In genomic region chr11:94161867-94162581, GRCm38 (mm10) we compare ENCODE assay signal across 10 mouse cellular contexts. TPM values are rescaled to one million over a fixed set of nuclear protein-coding genes. Genes with fewer than 3 reads are reported as not detected.
DNase-seq lines count a peak whose midpoint lies in the region; ATAC-seq lines count a peak whose summit lies in the region.
"Had no signal": no experiment of that assay in that cellular context is flagged by ENCODE, and none has a peak within 500 bp of the region (broad histone marks: within the 10 kb centered on the region; RNA-seq: fewer than 3 reads in every experiment).

No protein-coding gene starts in this region.

- H3K9ac ChIP-seq in kidney, embryonic 14.5 days (ENCODE audit: low read depth, low read length), result no peak overlapping the region
- no peak overlapping the region for H3K9ac ChIP-seq in embryonic facial prominence, embryonic 14.5 days (ENCODE audit: low read depth, low read length)
- H3K9ac ChIP-seq in intestine, embryonic 16.5 days (ENCODE audit: low read depth, low read length), result peak overlapping the region; percentile 41; the same call in 1 of the 2 replicates
- no peak overlapping the region for H3K9ac ChIP-seq in midbrain, embryonic 14.5 days (replicated peaks; ENCODE audit: low read length)
- H3K9ac ChIP-seq: embryonic facial prominence, embryonic 13.5 days; lung, embryonic 15.5 days had no signal

- H3K4me3 ChIP-seq in kidney, embryonic 14.5 days (ENCODE audit: low read length), result no peak overlapping the region
- H3K4me3 ChIP-seq in embryonic facial prominence, embryonic 14.5 days (ENCODE audit: low read depth, low read length), result no peak overlapping the region
- H3K4me3 ChIP-seq in intestine, embryonic 16.5 days (ENCODE audit: low read length), result no peak overlapping the region
- H3K4me3 ChIP-seq in midbrain, embryonic 14.5 days (replicated peaks; ENCODE audit: low read depth, low read length), result no peak overlapping the region
- H3K4me3 ChIP-seq: embryonic facial prominence, embryonic 13.5 days; lung, embryonic 15.5 days had no signal

- H3K27ac ChIP-seq in kidney, embryonic 14.5 days (ENCODE audit: low read depth, low read length), result no peak overlapping the region
- peak overlapping the region; percentile 88; the same call in 1 of the 2 replicates for H3K27ac ChIP-seq in embryonic facial prominence, embryonic 14.5 days (replicated peaks; ENCODE audit: low read depth, low read length)
- H3K27ac ChIP-seq in intestine, embryonic 16.5 days (ENCODE audit: low read length), result peak overlapping the region; percentile 95
- peak overlapping the region; percentile 100 for H3K27ac ChIP-seq in midbrain, embryonic 14.5 days (replicated peaks; ENCODE audit: low read depth, low read length)

- 91% methylated on average over 11 of the region's 11 CpGs for WGBS in kidney, embryonic 14.5 days
- 84% methylated on average over 11 of the region's 11 CpGs for WGBS in embryonic facial prominence, embryonic 14.5 days
- WGBS in intestine, embryonic 16.5 days, result 82% methylated on average over 11 of the region's 11 CpGs
- 89% methylated on average over 11 of the region's 11 CpGs for WGBS in midbrain, embryonic 14.5 days

- H3K36me3 ChIP-seq in kidney, embryonic 14.5 days (ENCODE audit: control insufficient read depth, insufficient read depth, low read length), result no peaks in the 10 kb centered on the region
- no peaks in the 10 kb centered on the region for H3K36me3 ChIP-seq in embryonic facial prominence, embryonic 14.5 days (ENCODE audit: control insufficient read depth, insufficient read depth, low read length)
- H3K36me3 ChIP-seq in intestine, embryonic 16.5 days (ENCODE audit: control insufficient read depth, insufficient read depth, low read length), result no peaks in the 10 kb centered on the region
- H3K36me3 ChIP-seq in midbrain, embryonic 14.5 days (ENCODE audit: control insufficient read depth, insufficient read depth, low read length), result no peaks in the 10 kb centered on the region
- H3K36me3 ChIP-seq: embryonic facial prominence, embryonic 13.5 days; lung, embryonic 15.5 days had no signal

- no peaks in the 10 kb centered on the region for H3K9me3 ChIP-seq in kidney, embryonic 14.5 days (ENCODE audit: control insufficient read depth, low read length)
- no peaks in the 10 kb centered on the region for H3K9me3 ChIP-seq in embryonic facial prominence, embryonic 14.5 days (ENCODE audit: control insufficient read depth, low read length)
- H3K9me3 ChIP-seq in intestine, embryonic 16.5 days (ENCODE audit: control insufficient read depth, low read length), result no peaks in the 10 kb centered on the region
- no peaks in the 10 kb centered on the region for H3K9me3 ChIP-seq in midbrain, embryonic 14.5 days (ENCODE audit: control insufficient read depth, low read length)
- H3K9me3 ChIP-seq: embryonic facial prominence, embryonic 13.5 days; lung, embryonic 15.5 days had no signal

- ATAC-seq in kidney, embryonic 14.5 days (ENCODE audit: low FRiP score, low TSS enrichment), result no peak
- no peak for ATAC-seq in embryonic facial prominence, embryonic 14.5 days (ENCODE audit: low read depth)
- no peak for ATAC-seq in intestine, embryonic 16.5 days
- no peak for ATAC-seq in midbrain, embryonic 14.5 days (ENCODE audit: low FRiP score, low TSS enrichment)
- no peak for ATAC-seq in megakaryocyte-erythroid progenitor cell, adult 5-6 weeks (replicated peaks; ENCODE audit: low FRiP score, low TSS enrichment, poor library complexity, severe bottlenecking)
- ATAC-seq in CD4-positive, CD25-positive, alpha-beta regulatory T cell, adult 4 months, result no peak

- DNase-seq in kidney, adult 11 months, result peak; percentile 81
- DNase-seq in embryonic facial prominence, embryonic 14.5 days (ENCODE audit: low spot score), result no peak
- no peak for DNase-seq in midbrain, embryonic 14.5 days
- DNase-seq in embryo, embryonic 11 days, result no peak

- H3K4me2 ChIP-seq in kidney, embryonic 14.5 days (replicated peaks; ENCODE audit: low read depth, low read length), result no peak overlapping the region
- H3K4me2 ChIP-seq in embryonic facial prominence, embryonic 14.5 days (ENCODE audit: low read depth, low read length), result no peak overlapping the region
- peak overlapping the region; percentile 38; the same call in 1 of the 2 replicates for H3K4me2 ChIP-seq in intestine, embryonic 16.5 days (ENCODE audit: low read depth, low read length)
- no peak overlapping the region for H3K4me2 ChIP-seq in midbrain, embryonic 14.5 days (ENCODE audit: low read length)

- no peaks in the 10 kb centered on the region; the same call in 1 of the 2 replicates for H3K27me3 ChIP-seq in kidney, embryonic 14.5 days (ENCODE audit: control insufficient read depth, insufficient read depth, low read length)
- H3K27me3 ChIP-seq in embryonic facial prominence, embryonic 14.5 days (replicated peaks; ENCODE audit: control insufficient read depth, insufficient read depth, low read length), result no peaks in the 10 kb centered on the region
- no peaks in the 10 kb centered on the region for H3K27me3 ChIP-seq in intestine, embryonic 16.5 days (replicated peaks; ENCODE audit: control insufficient read depth, insufficient read depth, low read length)
- H3K27me3 ChIP-seq in midbrain, embryonic 14.5 days (ENCODE audit: control insufficient read depth, insufficient read depth, low read length), result no peaks in the 10 kb centered on the region
- H3K27me3 ChIP-seq: embryonic facial prominence, embryonic 13.5 days; lung, embryonic 15.5 days had no signal

- peaks cover 25% of the 10 kb centered on the region for H3K4me1 ChIP-seq in kidney, embryonic 14.5 days (ENCODE audit: control insufficient read depth, insufficient read depth, low read length)
- H3K4me1 ChIP-seq in embryonic facial prominence, embryonic 14.5 days (ENCODE audit: control insufficient read depth, insufficient read depth, low read length), result peaks cover 21% of the 10 kb centered on the region
- peaks cover 37% of the 10 kb centered on the region for H3K4me1 ChIP-seq in intestine, embryonic 16.5 days (ENCODE audit: control insufficient read depth, insufficient read depth, low read length)
- H3K4me1 ChIP-seq in midbrain, embryonic 14.5 days (ENCODE audit: control insufficient read depth, insufficient read depth, low read length), result peaks cover 35% of the 10 kb centered on the region

RNA-seq across cellular contexts. Expression of gene Tob1, which starts 49.2 kb away (rescaled TPM):
- 27.2 and 36.6 TPM in 2 replicates for polyA plus RNA-seq in kidney, embryonic 14.5 days (2014; fragmentation: Nextera tagmentation; extraction: Ambion mirVana)
- 33.8 and 40.3 TPM in 2 replicates for polyA plus RNA-seq in embryonic facial prominence, embryonic 14.5 days (2014; fragmentation: Nextera tagmentation; extraction: Ambion mirVana)
- 39.8 and 50.1 TPM in 2 replicates for polyA plus RNA-seq in intestine, embryonic 16.5 days (2015; fragmentation: Nextera tagmentation; extraction: Ambion mirVana)
- 29.5 and 34.7 TPM in 2 replicates for polyA plus RNA-seq in midbrain, embryonic 14.5 days (2014; fragmentation: Nextera tagmentation; extraction: Ambion mirVana)
- total RNA-seq in megakaryocyte-erythroid progenitor cell, adult 5-6 weeks (2014; fragmentation: Nextera tagmentation), result 5.1 and 8.7 TPM in 2 replicates
- total RNA-seq in megakaryocyte-erythroid progenitor cell, adult 5-6 weeks (2017), result 4.4 and 7.8 TPM in 2 replicates
- 1 to 10 TPM; 4.7 to 8.9 TPM for polyA plus RNA-seq in CD4-positive, CD25-positive, alpha-beta regulatory T cell, adult 4 months (2017; shearing (Covaris generic))
